Mouse (Mus musculus): ENCODE data around the gene Iglon5. TPM values are rescaled to one million over a fixed set of nuclear protein-coding genes. Genes with fewer than 3 reads are reported as not detected.

The Iglon5 gene
- total and polyA plus RNA-seq, 2 experiments from 2014 or later, result 0.08 TPM; not detected in 1

GRCm38 (mm10) chr7:43441071-43441470 is 48.8 kb downstream of the Iglon5 start:
- 82% methylated on average over 3 of the region's 3 CpGs for WGBS

GRCm38 (mm10) chr7:43440482-43440881 is 49.4 kb downstream of the Iglon5 start, which contains the start of gene Cldnd2:
Cldnd2 (plus strand) TSS chr7:43440782.
- H3K36me3 ChIP-seq (replicated peaks; ENCODE audit: control insufficient read depth, insufficient read depth, low read length), result no peaks in the 10 kb centered on the region
- H3K9me3 ChIP-seq (replicated peaks; ENCODE audit: control insufficient read depth, low read length), result no peaks in the 10 kb centered on the region
- H3K4me3 ChIP-seq (ENCODE audit: low read depth, low read length), result no peak within 1 kb of the TSS
- peaks cover 18% of the 10 kb centered on the region for H3K4me1 ChIP-seq (ENCODE audit: control insufficient read depth, insufficient read depth)
- DNase-seq (ENCODE audit: low spot score), result no peak
- TF ChIP-seq CTCF (IDR thresholded peaks at IDR 0.05; ENCODE audit: low read depth) (no peak), EP300 (IDR thresholded peaks at IDR 0.05; ENCODE audit: low read depth) (no peak)
- no peaks in the 10 kb centered on the region for H3K27me3 ChIP-seq (ENCODE audit: control insufficient read depth, insufficient read depth, low read length)
- H3K27ac ChIP-seq (ENCODE audit: low read depth), result no peak within 1 kb of the TSS
- 81% methylated on average over 6 of the region's 6 CpGs for WGBS
- no peak for ATAC-seq (ENCODE audit: insufficient read depth, low read depth)
- no peak within 1 kb of the TSS for H3K4me2 ChIP-seq (ENCODE audit: low read depth, low read length)
- no peak within 1 kb of the TSS for H3K9ac ChIP-seq (replicated peaks; ENCODE audit: low read depth, low read length)

More at GRCm38 (mm10) chr7:43441071-43441470, 48.8 kb downstream of the Iglon5 start:
- Histone ChIP-seq H3K27ac (ENCODE audit: low read depth) (no peak overlapping the region), H3K36me3 (replicated peaks; ENCODE audit: control insufficient read depth, insufficient read depth, low read length) (no peaks in the 10 kb centered on the region), H3K27me3 (ENCODE audit: control insufficient read depth, insufficient read depth, low read length) (no peaks in the 10 kb centered on the region), H3K9ac (replicated peaks; ENCODE audit: low read depth, low read length) (no peak overlapping the region), H3K4me1 (ENCODE audit: control insufficient read depth, insufficient read depth) (peaks cover 20% of the 10 kb centered on the region), H3K4me2 (ENCODE audit: low read depth, low read length) (no peak overlapping the region), H3K9me3 (replicated peaks; ENCODE audit: control insufficient read depth, low read length) (no peaks in the 10 kb centered on the region), H3K4me3 (ENCODE audit: low read depth, low read length) (no peak overlapping the region)
- DNase-seq (ENCODE audit: low spot score), result no peak
- no peak for ATAC-seq (ENCODE audit: insufficient read depth, low read depth)
- TF ChIP-seq EP300 (IDR thresholded peaks at IDR 0.05; ENCODE audit: low read depth) (no peak), CTCF (IDR thresholded peaks at IDR 0.05; ENCODE audit: low read depth) (no peak)

GRCm38 (mm10) chr7:43438611-43439010 is 51.3 kb downstream of the Iglon5 start:
- H3K27me3 ChIP-seq (ENCODE audit: control insufficient read depth, insufficient read depth, low read length), result no peaks in the 10 kb centered on the region
- H3K36me3 ChIP-seq (replicated peaks; ENCODE audit: control insufficient read depth, insufficient read depth, low read length), result no peaks in the 10 kb centered on the region
- WGBS, result 73% methylated on average over 4 of the region's 4 CpGs
- H3K4me3 ChIP-seq (ENCODE audit: low read depth, low read length), result no peak overlapping the region
- H3K4me1 ChIP-seq (ENCODE audit: control insufficient read depth, insufficient read depth), result peaks cover 7% of the 10 kb centered on the region
- DNase-seq (ENCODE audit: low spot score) (no peak), ATAC-seq (ENCODE audit: insufficient read depth, low read depth) (no peak)
- no peak overlapping the region for H3K4me2 ChIP-seq (ENCODE audit: low read depth, low read length)
- H3K9me3 ChIP-seq (replicated peaks; ENCODE audit: control insufficient read depth, low read length), result no peaks in the 10 kb centered on the region
- H3K9ac ChIP-seq (replicated peaks; ENCODE audit: low read depth, low read length), result no peak overlapping the region
- no peak overlapping the region for H3K27ac ChIP-seq (ENCODE audit: low read depth)
- TF ChIP-seq CTCF (IDR thresholded peaks at IDR 0.05; ENCODE audit: low read depth) (no peak), EP300 (IDR thresholded peaks at IDR 0.05; ENCODE audit: low read depth) (no peak)

DNA sequence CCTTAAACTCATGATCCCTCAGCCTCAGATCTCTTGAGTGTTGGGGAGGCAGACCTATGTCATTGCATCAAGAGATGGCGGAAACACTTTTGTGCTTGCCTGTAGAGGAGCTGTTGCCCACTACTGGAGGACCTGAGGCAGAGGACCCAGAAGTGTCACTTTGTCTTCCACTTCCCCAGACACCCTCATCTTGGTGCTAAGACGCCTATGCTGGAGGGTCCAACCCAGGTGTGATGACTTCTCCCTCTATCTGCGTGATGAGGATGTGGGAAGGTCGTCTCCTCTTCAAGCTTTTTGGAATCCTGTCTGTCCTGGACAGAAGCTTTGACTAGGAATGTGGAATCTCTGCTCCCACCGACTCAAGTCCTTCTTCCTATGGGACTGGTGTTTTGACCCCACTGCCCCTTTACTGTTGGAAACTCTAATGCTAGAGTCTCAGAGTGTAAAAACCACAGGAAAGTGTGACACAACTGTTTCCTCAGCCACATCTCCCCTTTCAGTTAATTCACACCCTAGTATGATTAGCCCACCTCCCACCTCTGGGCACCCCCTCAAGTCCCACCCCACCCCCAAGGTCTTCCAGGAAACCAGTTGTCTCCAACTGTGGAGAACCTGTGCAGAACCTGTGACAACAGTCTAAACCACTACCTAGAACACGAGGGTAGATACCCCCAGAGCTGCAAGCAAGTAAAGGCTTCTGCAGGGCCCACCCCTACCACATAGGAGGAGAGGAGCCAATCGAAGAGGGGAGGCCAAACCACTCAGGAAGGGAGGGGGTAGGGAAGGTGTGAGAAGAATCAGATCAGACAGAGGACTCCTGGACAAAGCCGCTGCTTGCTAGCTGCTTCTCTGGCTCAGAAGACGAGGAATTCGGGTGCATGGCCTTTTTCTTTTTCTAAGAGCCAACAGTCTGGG is 53.3 kb downstream of the Iglon5 start, which contains the start of gene Nkg7:
Gene Nkg7, plus strand, starts transcription at position 733 of the 915 bp plus-strand sequence.
- ATAC-seq (ENCODE audit: insufficient read depth, low read depth), result no peak
- no peak for TF ChIP-seq EP300 (IDR thresholded peaks at IDR 0.05; ENCODE audit: low read depth)
- no peak for TF ChIP-seq CTCF (IDR thresholded peaks at IDR 0.05; ENCODE audit: low read depth)
- Histone ChIP-seq H3K36me3 (replicated peaks; ENCODE audit: control insufficient read depth, insufficient read depth, low read length) (no peaks in the 10 kb centered on the region), H3K27me3 (ENCODE audit: control insufficient read depth, insufficient read depth, low read length) (no peaks in the 10 kb centered on the region), H3K9ac (replicated peaks; ENCODE audit: low read depth, low read length) (no peak within 1 kb of the TSS), H3K4me3 (ENCODE audit: low read depth, low read length) (no peak within 1 kb of the TSS), H3K27ac (ENCODE audit: low read depth) (no peak within 1 kb of the TSS), H3K4me2 (ENCODE audit: low read depth, low read length) (no peak within 1 kb of the TSS), H3K4me1 (ENCODE audit: control insufficient read depth, insufficient read depth) (no peaks in the 10 kb centered on the region), H3K9me3 (replicated peaks; ENCODE audit: control insufficient read depth, low read length) (no peaks in the 10 kb centered on the region)
- 60% methylated on average over 10 of the region's 10 CpGs for WGBS
- DNase-seq (ENCODE audit: low spot score), result no peak

- H3K4me2 ChIP-seq (ENCODE audit: low read depth, low read length), result no peak overlapping the region
- H3K9ac ChIP-seq (replicated peaks; ENCODE audit: low read depth, low read length), result no peak overlapping the region
- no peak for DNase-seq (ENCODE audit: low spot score)
- WGBS, result 86% methylated on average over 5 of the region's 5 CpGs
- no peaks in the 10 kb centered on the region for H3K9me3 ChIP-seq (replicated peaks; ENCODE audit: control insufficient read depth, low read length)
- ATAC-seq (ENCODE audit: insufficient read depth, low read depth), result no peak
- H3K27me3 ChIP-seq (ENCODE audit: control insufficient read depth, insufficient read depth, low read length), result no peaks in the 10 kb centered on the region
- no peak overlapping the region for H3K4me3 ChIP-seq (ENCODE audit: low read depth, low read length)
- H3K36me3 ChIP-seq (replicated peaks; ENCODE audit: control insufficient read depth, insufficient read depth, low read length), result no peaks in the 10 kb centered on the region
- no peak for TF ChIP-seq EP300 (IDR thresholded peaks at IDR 0.05; ENCODE audit: low read depth)
- TF ChIP-seq CTCF (IDR thresholded peaks at IDR 0.05; ENCODE audit: low read depth), result no peak
- H3K27ac ChIP-seq (ENCODE audit: low read depth), result no peak overlapping the region
- H3K4me1 ChIP-seq (ENCODE audit: control insufficient read depth, insufficient read depth), result no peaks in the 10 kb centered on the region
Measured at GRCm38 (mm10) chr7:43434676-43435075, 55.2 kb downstream of the Iglon5 start.

Measured in heart, postnatal 0 days (tissue).